Mouse (Mus musculus) gonadal fat pad, adult 2 months (tissue): ENCODE measurements around the gene Vmn1r170. TPM values are rescaled to one million over a fixed set of nuclear protein-coding genes. Genes with fewer than 3 reads are reported as not detected.
"Not testable (repeated sequence)": the region's sequence is repeated elsewhere in the genome, so short reads cannot be mapped to it uniquely, and the experiment has no call there.

Experiments
- DNase-seq: peaks from one replicate; pipeline ENCODE4 v3.0.0-alpha.2; 2012; ENCODE audit warnings: low read depth
- polyA plus RNA-seq: library from polyadenylated mRNA; depleted of rRNA; stranded (reverse); fragments of >200 nt; gene quantifications from 2 replicates; pipeline ENCODE4 v1.2.3, GENCODE M21; 2012; rRNA removed

Gene Vmn1r170
- not detected in 2 replicates for polyA plus RNA-seq

- DNase-seq, result not testable (repeated sequence)
Observed at GRCm38 (mm10) chr7:23605875-23606274, at the start of gene Vmn1r170. Vmn1r170 (plus strand) TSS chr7:23606175.

DNA sequence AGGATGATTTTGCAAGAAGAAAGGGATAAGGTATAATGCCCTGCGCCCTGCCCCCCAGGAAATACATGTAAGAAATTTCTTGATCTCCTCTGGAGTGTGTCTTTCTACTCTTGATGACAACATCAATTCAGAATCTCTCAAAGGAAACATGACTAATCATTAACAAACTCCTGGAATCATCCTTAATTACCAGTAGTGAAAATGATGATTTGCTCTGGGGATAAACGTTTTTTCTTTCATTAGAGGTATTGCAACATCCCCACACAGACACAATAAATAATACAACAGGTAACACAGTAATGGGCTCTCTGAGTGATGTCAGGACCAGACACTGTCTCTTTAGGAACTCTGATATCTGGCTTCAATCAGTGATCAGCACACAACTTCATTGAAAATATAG is 30.7 kb upstream of the Vmn1r170 start, which contains the start of gene Vmn1r169:
Gene Vmn1r169 (plus strand): TSS at position 301 of the 400 bp plus-strand sequence.
- DNase-seq, result not testable (repeated sequence)

DNA sequence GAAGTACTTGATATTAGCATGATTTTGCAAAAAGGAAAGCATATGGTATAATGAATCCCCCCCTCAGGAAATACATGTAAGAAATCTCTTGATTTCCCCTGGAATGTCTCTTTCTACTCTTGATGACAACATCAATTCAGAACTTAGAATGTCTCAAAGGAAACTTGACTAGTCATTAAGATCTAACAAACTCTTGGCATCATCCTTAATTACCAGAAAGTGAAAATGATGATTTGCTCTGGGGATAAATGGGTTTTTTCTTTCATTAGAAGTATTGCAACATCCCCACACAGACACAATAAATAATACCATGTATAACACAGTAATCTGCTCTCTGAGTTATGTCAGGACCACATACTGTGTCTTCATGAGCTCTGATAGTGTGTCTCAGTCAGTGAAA is 24.4 kb downstream of the Vmn1r170 start, which contains the start of gene Vmn1r171:
Gene Vmn1r171 (plus strand): TSS at position 301 of the 400 bp plus-strand sequence.
- DNase-seq, result no peak

Other genes with a start within 250 kb of the Vmn1r170 start
- not detected in 2 replicates for gene Nlrp5, start 220.3 kb upstream of the Vmn1r170 start, polyA plus RNA-seq
- not detected in 2 replicates for gene Vmn1r167, start 99.0 kb upstream of the Vmn1r170 start, polyA plus RNA-seq
- not detected in 2 replicates for gene Vmn1r168, start 66.4 kb upstream of the Vmn1r170 start, polyA plus RNA-seq
- not detected in 2 replicates for gene Vmn1r169, start 30.6 kb upstream of the Vmn1r170 start, polyA plus RNA-seq
- gene Vmn1r171, start 24.5 kb downstream of the Vmn1r170 start, polyA plus RNA-seq, result not detected in 2 replicates
- not detected in 2 replicates for gene Vmn1r172, start 52.1 kb downstream of the Vmn1r170 start, polyA plus RNA-seq
- not detected in 2 replicates for gene Vmn1r173, start 94.5 kb downstream of the Vmn1r170 start, polyA plus RNA-seq
- not detected in 2 replicates for gene Vmn1r174, start 146.1 kb downstream of the Vmn1r170 start, polyA plus RNA-seq
- not detected in 2 replicates for gene Vmn1r175, start 204.5 kb downstream of the Vmn1r170 start, polyA plus RNA-seq
- gene Vmn1r176, start 231.2 kb downstream of the Vmn1r170 start, polyA plus RNA-seq, result not detected in 2 replicates